Mouse (Mus musculus) lung, postnatal 0 days (tissue): Measurements from ENCODE around the gene Myo18b. TPM values are rescaled to one million over a fixed set of nuclear protein-coding genes. Genes with fewer than 3 reads are reported as not detected.

ENCODE experiments used
- ATAC-seq: fragments of 200-750 bp; cut with Nextera tagmentation; 2 replicates; pipeline ENCODE4 v1.8.0; 2017; ENCODE audit warnings: moderate library complexity
- DNase-seq: peaks from one replicate; pipeline ENCODE4 v3.0.0-alpha.2; 2016; ENCODE audit warnings: low spot score
- H3K27ac ChIP-seq: fragments of 300-500 bp; sonication (generic); 2 replicates; pipeline ENCODE4 v1.5.1; 2014; ENCODE audit warnings: antibody characterized with exemption, mild to moderate bottlenecking, low read length, mixed read lengths
- H3K27me3 ChIP-seq: fragments of 300-500 bp; sonication (generic); replicated peaks from 2 replicates; pipeline ENCODE4 v1.6.1; 2014; ENCODE audit warnings: low read length, mixed read lengths; ENCODE audit not compliant: insufficient read depth
- H3K36me3 ChIP-seq: fragments of 300-500 bp; sonication (generic); 2 replicates; pipeline ENCODE4 v1.6.1; 2014; ENCODE audit warnings: low read length, mixed read lengths; ENCODE audit not compliant: insufficient read depth
- H3K4me1 ChIP-seq: fragments of 300-500 bp; sonication (generic); 2 replicates; pipeline ENCODE4 v1.6.1; 2014; ENCODE audit warnings: antibody characterized with exemption, low read depth, low read length, mixed read lengths; ENCODE audit not compliant: insufficient read depth
- H3K4me2 ChIP-seq: fragments of 300-500 bp; sonication (generic); replicated peaks from 2 replicates; pipeline ENCODE4 v1.6.1; 2014; ENCODE audit warnings: low read depth, mild to moderate bottlenecking, low read length, moderate library complexity, mixed read lengths
- H3K4me3 ChIP-seq: fragments of 300-500 bp; sonication (generic); 2 replicates; pipeline ENCODE4 v1.5.1; 2014; ENCODE audit warnings: low read depth, low read length
- H3K9ac ChIP-seq: fragments of 300-500 bp; sonication (generic); replicated peaks from 2 replicates; pipeline ENCODE4 v1.6.1; 2014; ENCODE audit warnings: low read depth, mild to moderate bottlenecking
- H3K9me3 ChIP-seq: fragments of 300-500 bp; sonication (generic); 2 replicates; pipeline ENCODE4 v1.6.1; 2016; ENCODE audit warnings: low read length, mixed read lengths
- CTCF ChIP-seq: IDR thresholded peaks from 2 replicates; pipeline ENCODE4 v1.5.1; 2016; ENCODE audit warnings: antibody characterized with exemption, mild to moderate bottlenecking
- EP300 ChIP-seq: IDR thresholded peaks from 2 replicates; pipeline ENCODE4 v1.6.1; 2016; ENCODE audit warnings: antibody characterized with exemption, mild to moderate bottlenecking, control low read depth
- WGBS: fragments of 180-500 bp; shearing (Covaris S2); extraction: QIAGEN DNeasy Blood & Tissue Kit; methylation state at CpG from one replicate; pipeline ENCODE4 v1.1.7; 2014; 5-methylcytosine and 5-hydroxymethylcytosine counted together
- polyA plus RNA-seq: library from polyadenylated mRNA; unstranded; fragments of >200 nt; fragmentation: Nextera tagmentation; extraction: Ambion mirVana; gene quantifications from 2 replicates; pipeline ENCODE4 v1.2.1, GENCODE M21; 2015

The Myo18b gene
- polyA plus RNA-seq, 1 experiment from 2014 or later = 0.13 TPM

DNA sequence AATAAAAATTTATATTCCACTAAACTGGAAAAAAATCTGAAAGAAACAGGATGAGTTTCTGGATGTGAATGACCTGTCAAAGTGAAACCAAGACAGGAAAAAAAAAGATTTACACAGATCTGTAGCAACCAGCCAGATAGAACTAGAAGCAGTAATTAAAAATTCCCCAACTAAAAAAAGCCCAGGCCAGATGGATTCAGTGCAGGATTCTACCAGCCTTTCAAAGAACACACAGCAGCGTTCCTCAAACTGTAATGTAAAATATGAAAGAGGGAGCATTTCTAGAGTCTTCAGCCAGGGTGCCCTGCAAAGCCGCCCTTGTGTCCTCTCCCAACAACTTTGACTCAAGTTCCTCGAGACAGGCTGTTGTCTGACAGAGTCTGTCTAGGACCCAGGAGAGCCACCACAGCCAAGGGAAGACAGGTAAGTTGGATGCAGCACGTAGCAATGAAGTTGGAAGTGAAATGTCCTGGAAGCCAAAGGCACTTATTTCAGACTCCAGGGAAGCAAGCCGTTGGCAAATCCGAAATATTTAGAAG is 246.9 kb downstream of the Myo18b start:
- Histone ChIP-seq H3K9ac (no peak overlapping the region), H3K27me3 (no peaks in the 10 kb centered on the region), H3K4me1 (no peaks in the 10 kb centered on the region), H3K27ac (no peak overlapping the region), H3K4me3 (no peak overlapping the region), H3K4me2 (no peak overlapping the region), H3K9me3 (no peaks in the 10 kb centered on the region), H3K36me3 (no peaks in the 10 kb centered on the region)
- TF ChIP-seq EP300 (no peak), CTCF (no peak)
- no peak for ATAC-seq
- WGBS = 72% methylated on average over 6 of the region's 6 CpGs
- DNase-seq = no peak

- Histone ChIP-seq H3K36me3 (no peaks in the 10 kb centered on the region), H3K4me3 (no peak overlapping the region), H3K4me2 (no peak overlapping the region), H3K4me1 (no peaks in the 10 kb centered on the region), H3K9me3 (no peaks in the 10 kb centered on the region), H3K9ac (no peak overlapping the region), H3K27ac (no peak overlapping the region), H3K27me3 (no peaks in the 10 kb centered on the region)
- DNase-seq = no peak
- ATAC-seq = no peak
- 84% methylated on average over 2 of the region's 2 CpGs for WGBS
- TF ChIP-seq EP300 (no peak), CTCF (no peak)
Observed at GRCm38 (mm10) chr5:112646871-112647270, 249.3 kb downstream of the Myo18b start.

- ATAC-seq (no peak), DNase-seq (no peak)
- Histone ChIP-seq H3K36me3 (no peaks in the 10 kb centered on the region), H3K4me2 (no peak overlapping the region), H3K9me3 (no peaks in the 10 kb centered on the region), H3K27me3 (no peaks in the 10 kb centered on the region), H3K4me3 (no peak overlapping the region), H3K4me1 (no peaks in the 10 kb centered on the region), H3K27ac (no peak overlapping the region), H3K9ac (no peak overlapping the region)
- TF ChIP-seq EP300 (no peak), CTCF (no peak)
- WGBS = 81% methylated on average over 2 of the region's 2 CpGs
Observed at GRCm38 (mm10) chr5:112645535-112645934, 250.6 kb downstream of the Myo18b start.

GRCm38 (mm10) chr5:112643533-112644272 is 252.5 kb downstream of the Myo18b start:
- no peak overlapping the region for H3K4me3 ChIP-seq
- no peaks in the 10 kb centered on the region for H3K27me3 ChIP-seq
- ATAC-seq = no peak; the same call in 1 of the 2 replicates
- DNase-seq = peak; percentile 32
- H3K9ac ChIP-seq = no peak overlapping the region
- no peaks in the 10 kb centered on the region for H3K4me1 ChIP-seq
- 0 out of 2 replicates have a peak, but pooled peaks cover 3% of the 10 kb centered on the region for H3K9me3 ChIP-seq
- no peak overlapping the region for H3K27ac ChIP-seq
- no peak for TF ChIP-seq EP300
- no peak for TF ChIP-seq CTCF
- no peak overlapping the region for H3K4me2 ChIP-seq
- WGBS = 39% methylated on average over 20 of the region's 20 CpGs
- H3K36me3 ChIP-seq = no peaks in the 10 kb centered on the region

GRCm38 (mm10) chr5:112642731-112643130 is 253.4 kb downstream of the Myo18b start:
- no peak for DNase-seq
- Histone ChIP-seq H3K4me2 (no peak overlapping the region), H3K9me3 (0 out of 2 replicates have a peak, but pooled peaks cover 3% of the 10 kb centered on the region), H3K9ac (no peak overlapping the region), H3K27ac (no peak overlapping the region), H3K36me3 (no peaks in the 10 kb centered on the region), H3K4me1 (no peaks in the 10 kb centered on the region), H3K4me3 (no peak overlapping the region), H3K27me3 (no peaks in the 10 kb centered on the region)
- no peak for TF ChIP-seq EP300
- peak; percentile 65 for TF ChIP-seq CTCF
- no peak for ATAC-seq
- WGBS = 58% methylated on average over 10 of the region's 10 CpGs

DNA sequence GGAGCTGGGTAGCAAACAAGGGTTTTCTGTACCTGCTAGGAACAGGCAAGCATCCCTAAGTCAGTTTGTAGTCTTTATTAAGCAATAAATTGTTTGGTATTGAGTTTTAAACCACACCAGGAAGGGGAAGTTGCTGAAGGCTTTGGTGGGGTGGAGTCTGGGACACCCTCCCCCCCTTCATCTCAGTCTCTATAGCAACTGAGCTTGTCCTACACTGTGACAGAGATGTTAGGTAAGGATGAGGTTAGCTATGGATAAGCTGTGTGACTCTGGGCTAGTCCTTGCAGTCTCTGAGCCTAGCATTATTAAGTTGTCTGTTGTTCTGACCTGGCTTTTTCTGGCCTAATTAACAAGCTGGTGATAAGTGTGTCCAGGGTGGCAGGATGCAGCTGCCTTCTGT is 254.4 kb downstream of the Myo18b start:
- Histone ChIP-seq H3K4me1 (no peaks in the 10 kb centered on the region), H3K27ac (no peak overlapping the region), H3K27me3 (no peaks in the 10 kb centered on the region), H3K4me2 (no peak overlapping the region), H3K9me3 (0 out of 2 replicates have a peak, but pooled peaks cover 3% of the 10 kb centered on the region), H3K9ac (no peak overlapping the region), H3K4me3 (no peak overlapping the region), H3K36me3 (no peaks in the 10 kb centered on the region)
- ATAC-seq (no peak), DNase-seq (no peak)
- TF ChIP-seq EP300 (no peak), CTCF (no peak)
